Mouse (Mus musculus) testis, adult 2 months (tissue): Measurements from ENCODE around the gene Zdhhc20. TPM values are rescaled to one million over a fixed set of nuclear protein-coding genes. Genes with fewer than 3 reads are reported as not detected.

Experiments used
- H3K27ac ChIP-seq: fragments of 200-500 bp; 2 replicates; pipeline ENCODE4 v1.5.1; 2012; ENCODE audit warnings: low read depth, low read length; ENCODE audit not compliant: control insufficient read depth, insufficient read depth
- H3K27me3 ChIP-seq: fragments of 200-500 bp; 2 replicates; pipeline ENCODE4 v1.6.1; 2012; ENCODE audit warnings: mild to moderate bottlenecking, low read length, moderate library complexity; ENCODE audit not compliant: control insufficient read depth, insufficient read depth
- H3K36me3 ChIP-seq: fragments of 200-500 bp; 2 replicates; pipeline ENCODE4 v1.6.1; 2012; ENCODE audit warnings: mild to moderate bottlenecking, low read length; ENCODE audit not compliant: control insufficient read depth, insufficient read depth
- H3K4me1 ChIP-seq: fragments of 200-500 bp; 2 replicates; pipeline ENCODE4 v1.6.1; 2012; ENCODE audit warnings: low read length; ENCODE audit not compliant: control insufficient read depth, insufficient read depth
- H3K4me3 ChIP-seq: fragments of 200-500 bp; 2 replicates; pipeline ENCODE4 v1.5.1; 2012; ENCODE audit warnings: low read depth, mild to moderate bottlenecking, low read length, moderate library complexity, mixed read lengths; ENCODE audit not compliant: control insufficient read depth
- CTCF ChIP-seq: fragments of 200-500 bp; IDR thresholded peaks from 2 replicates; pipeline ENCODE4 v1.5.1; 2012; ENCODE audit warnings: low read depth, mild to moderate bottlenecking, inconsistent platforms, low read length, moderate library complexity; ENCODE audit not compliant: control insufficient read depth, insufficient read depth, insufficient replicate concordance
- POLR2A ChIP-seq: fragments of 200-500 bp; IDR thresholded peaks from 2 replicates; pipeline ENCODE4 v1.6.1; 2012; ENCODE audit warnings: low read depth, mild to moderate bottlenecking, inconsistent platforms, low read length, moderate library complexity; ENCODE audit not compliant: control insufficient read depth
- polyA plus RNA-seq: library from polyadenylated mRNA; depleted of rRNA; stranded (reverse); fragments of >200 nt; gene quantifications from 2 replicates; pipeline ENCODE4 v1.2.3, GENCODE M21; 2012; rRNA removed

The Zdhhc20 gene
- polyA plus RNA-seq, 1 experiment, result 9.4 TPM

GRCm38 (mm10) chr14:57797991-57798931, 91.8 kb downstream of the Zdhhc20 start, which contains the start of gene Sap18:
Gene Sap18 (plus strand): TSS chr14:57798180.
- no peaks in the 10 kb centered on the region for H3K27me3 ChIP-seq
- H3K27ac ChIP-seq, result peak within 1 kb of the TSS; percentile 93
- TF ChIP-seq CTCF (peak; percentile 9; the same call in 1 of the 2 replicates), POLR2A (peak; percentile 67)
- peaks cover 5% of the 10 kb centered on the region for H3K4me1 ChIP-seq
- peak within 1 kb of the TSS; percentile 99 for H3K4me3 ChIP-seq
- H3K36me3 ChIP-seq, result peaks cover 1% of the 10 kb centered on the region; the same call in 1 of the 2 replicates

DNA sequence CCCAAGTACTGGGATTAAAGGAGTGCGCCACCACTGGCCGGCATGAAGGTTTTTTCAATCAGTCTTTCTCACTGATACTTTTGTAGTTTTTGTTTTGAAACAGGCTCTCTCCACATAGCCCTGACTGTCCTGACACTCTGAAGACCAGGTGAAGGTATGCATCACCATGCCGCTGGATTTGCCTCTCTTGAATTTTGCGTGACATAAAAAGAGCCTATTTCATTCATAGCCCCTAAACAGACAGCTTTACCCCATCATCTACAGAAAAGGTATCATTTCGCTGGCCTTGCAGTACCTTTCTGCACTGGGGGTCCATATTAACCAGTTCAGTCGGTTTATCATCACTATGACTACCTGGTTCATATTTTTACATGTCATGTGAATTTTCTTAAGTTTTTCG, 92.5 kb downstream of the Zdhhc20 start:
- peak overlapping the region; percentile 82 for H3K27ac ChIP-seq
- H3K36me3 ChIP-seq, result peaks cover 1% of the 10 kb centered on the region; the same call in 1 of the 2 replicates
- TF ChIP-seq CTCF (no peak), POLR2A (no peak)
- H3K4me1 ChIP-seq, result peaks cover 5% of the 10 kb centered on the region
- peak overlapping the region; percentile 99 for H3K4me3 ChIP-seq
- H3K27me3 ChIP-seq, result no peaks in the 10 kb centered on the region

GRCm38 (mm10) chr14:57791171-57791570, 98.9 kb downstream of the Zdhhc20 start:
- no peaks in the 10 kb centered on the region for H3K27me3 ChIP-seq
- H3K4me3 ChIP-seq, result no peak overlapping the region
- TF ChIP-seq CTCF (no peak), POLR2A (no peak)
- no peaks in the 10 kb centered on the region for H3K4me1 ChIP-seq
- no peaks in the 10 kb centered on the region for H3K36me3 ChIP-seq
- H3K27ac ChIP-seq, result no peak overlapping the region

- TF ChIP-seq POLR2A, result no peak
- no peak for TF ChIP-seq CTCF
- Histone ChIP-seq H3K27ac (no peak overlapping the region), H3K36me3 (no peaks in the 10 kb centered on the region)
Measured at GRCm38 (mm10) chr14:57789759-57790158, 100.3 kb downstream of the Zdhhc20 start.

GRCm38 (mm10) chr14:57789311-57789710, 100.8 kb downstream of the Zdhhc20 start:
- Histone ChIP-seq H3K4me3 (no peak overlapping the region), H3K36me3 (no peaks in the 10 kb centered on the region), H3K4me1 (no peaks in the 10 kb centered on the region), H3K27me3 (no peaks in the 10 kb centered on the region), H3K27ac (no peak overlapping the region)
- no peak for TF ChIP-seq POLR2A
- TF ChIP-seq CTCF, result no peak

More at GRCm38 (mm10) chr14:57789759-57790158, 100.3 kb downstream of the Zdhhc20 start:
- Histone ChIP-seq H3K4me3 (no peak overlapping the region), H3K27me3 (no peaks in the 10 kb centered on the region), H3K4me1 (no peaks in the 10 kb centered on the region)

GRCm38 (mm10) chr14:57787406-57787805, 102.7 kb downstream of the Zdhhc20 start:
- no peak overlapping the region for H3K4me3 ChIP-seq
- no peak for TF ChIP-seq POLR2A
- no peak for TF ChIP-seq CTCF
- no peak overlapping the region for H3K27ac ChIP-seq
- no peaks in the 10 kb centered on the region for H3K4me1 ChIP-seq
- H3K27me3 ChIP-seq, result no peaks in the 10 kb centered on the region
- no peaks in the 10 kb centered on the region for H3K36me3 ChIP-seq

Other genes starting within 250 kb of the Zdhhc20 start
- 12.2 and 14.5 TPM in 2 replicates for gene Xpo4, start 224.8 kb downstream of the Zdhhc20 start, polyA plus RNA-seq
- 4.2 and 7.1 TPM in 2 replicates for gene Gm49361, start 144.2 kb downstream of the Zdhhc20 start, polyA plus RNA-seq
- gene Lats2, start 131.9 kb downstream of the Zdhhc20 start, polyA plus RNA-seq, result 74.4 and 86.7 TPM in 2 replicates
- 48.2 and 62.0 TPM in 2 replicates for gene Sap18, start 92.1 kb downstream of the Zdhhc20 start, polyA plus RNA-seq
- 2.5 TPM in 2 replicates for gene Ska3, start 64.1 kb downstream of the Zdhhc20 start, polyA plus RNA-seq
- gene Mrpl57, start 64.0 kb downstream of the Zdhhc20 start, polyA plus RNA-seq, result 116 and 132 TPM in 2 replicates
- 6.9 and 7.7 TPM in 2 replicates for gene Micu2, start 109.0 kb upstream of the Zdhhc20 start, polyA plus RNA-seq
- 0.02 and 0.11 TPM in 2 replicates for gene Fgf9, start 180.3 kb upstream of the Zdhhc20 start, polyA plus RNA-seq